Mouse (Mus musculus) layer of hippocampus, adult 9-11 months (tissue): Measurements from ENCODE around the gene Neurod2.

Experiments
- DNase-seq: peaks from one replicate; pipeline ENCODE4 v3.0.0; 2022

The Neurod2 gene

DNA sequence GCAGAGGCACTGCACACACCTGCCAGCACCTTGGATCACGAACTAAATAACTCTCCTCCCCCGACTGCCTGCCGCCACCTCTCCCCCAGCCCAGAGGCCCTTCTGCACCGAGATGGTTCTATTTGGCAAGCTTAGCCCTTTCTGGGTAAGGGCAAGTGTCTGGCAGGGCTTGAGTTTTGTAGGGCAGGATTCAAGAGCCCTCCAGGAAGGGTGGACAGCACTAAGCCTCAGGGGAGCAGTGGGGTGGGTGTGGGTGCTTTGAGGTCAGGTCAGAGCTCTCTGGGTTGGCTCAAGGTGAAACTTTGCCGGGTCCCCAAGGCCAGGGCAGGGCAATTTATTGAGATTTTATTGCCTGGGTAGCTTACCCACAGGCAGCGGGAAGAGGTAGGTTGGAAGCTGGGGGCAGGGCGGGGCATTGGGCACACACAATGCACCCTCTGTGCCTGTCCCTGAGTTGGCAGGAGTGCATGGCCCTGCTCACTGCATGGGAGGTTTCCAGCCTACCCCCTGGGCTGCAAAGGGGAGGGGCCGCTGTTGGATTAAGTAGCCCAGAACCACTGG, 24.3 kb upstream of the Neurod2 start:
- peak; percentile 86 for DNase-seq

- DNase-seq, result no peak
Measured at GRCm38 (mm10) chr11:98352272-98352990, 23.0 kb upstream of the Neurod2 start.

DNA sequence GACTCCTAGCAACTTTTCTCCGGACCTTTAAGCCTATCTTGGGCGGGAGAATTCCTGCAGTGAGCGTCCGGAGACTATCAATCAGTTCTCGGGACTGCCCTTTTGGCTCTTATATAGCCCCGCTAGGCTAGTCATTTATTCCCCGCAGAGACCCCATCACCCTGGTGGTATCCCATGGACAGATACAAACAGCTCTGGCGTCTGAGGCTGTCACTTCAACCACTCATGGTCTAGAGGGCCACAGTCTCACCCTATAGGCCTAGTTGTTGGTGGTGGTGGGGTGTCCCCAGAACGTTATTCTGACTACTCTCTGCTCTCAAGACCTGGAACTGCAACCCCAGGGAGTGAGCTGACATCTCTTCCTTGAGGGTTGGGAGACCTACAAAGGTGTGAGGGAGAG, 19.9 kb upstream of the Neurod2 start:
- DNase-seq, result no peak

- peak; percentile 70 for DNase-seq
Measured at GRCm38 (mm10) chr11:98348083-98348961, 18.9 kb upstream of the Neurod2 start, which contains the start of gene Ppp1r1b. Gene Ppp1r1b (plus strand): TSS chr11:98348404.

- DNase-seq, result no peak
Measured at GRCm38 (mm10) chr11:98347385-98348082, 18.1 kb upstream of the Neurod2 start.

DNA sequence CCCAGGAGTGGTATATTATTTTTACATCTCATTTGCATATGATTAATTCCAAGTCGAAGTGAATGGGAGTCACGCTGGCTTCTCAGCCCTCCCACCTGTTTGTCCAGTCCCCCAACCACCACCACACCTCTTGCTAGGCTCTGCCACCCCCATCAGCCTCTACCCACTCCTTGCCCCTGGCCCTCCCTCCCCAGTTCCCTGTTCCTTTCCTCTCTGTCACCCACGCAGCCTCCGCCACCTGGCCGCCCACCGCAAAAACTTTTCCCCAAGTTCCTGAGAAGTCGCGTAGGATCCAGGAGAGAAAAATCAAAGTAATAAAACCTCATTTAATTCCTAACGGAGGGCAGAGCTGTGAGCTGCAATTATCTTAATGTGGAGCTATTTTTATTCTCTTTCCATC, 16.7 kb upstream of the Neurod2 start:
- no peak for DNase-seq

DNA sequence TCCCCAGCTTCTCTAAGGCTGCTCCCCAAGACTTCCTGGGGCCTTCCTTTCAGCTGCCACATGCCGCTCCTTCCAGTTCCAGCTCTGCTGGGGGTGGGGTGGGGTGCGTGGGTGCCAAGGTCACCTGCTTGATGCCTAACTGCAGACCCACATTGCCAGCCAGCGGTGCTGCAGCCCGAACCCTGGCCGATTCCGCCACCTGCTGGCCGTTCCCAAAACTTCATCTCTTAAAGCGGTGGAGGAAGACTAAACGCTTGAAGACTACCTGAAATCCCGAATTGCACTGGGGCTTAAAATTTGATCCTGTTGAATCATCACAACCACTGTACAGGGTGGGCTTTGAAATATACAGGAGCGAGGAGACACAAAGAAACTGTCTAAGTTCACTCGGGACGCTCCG, 15.8 kb upstream of the Neurod2 start:
- no peak for DNase-seq

DNA sequence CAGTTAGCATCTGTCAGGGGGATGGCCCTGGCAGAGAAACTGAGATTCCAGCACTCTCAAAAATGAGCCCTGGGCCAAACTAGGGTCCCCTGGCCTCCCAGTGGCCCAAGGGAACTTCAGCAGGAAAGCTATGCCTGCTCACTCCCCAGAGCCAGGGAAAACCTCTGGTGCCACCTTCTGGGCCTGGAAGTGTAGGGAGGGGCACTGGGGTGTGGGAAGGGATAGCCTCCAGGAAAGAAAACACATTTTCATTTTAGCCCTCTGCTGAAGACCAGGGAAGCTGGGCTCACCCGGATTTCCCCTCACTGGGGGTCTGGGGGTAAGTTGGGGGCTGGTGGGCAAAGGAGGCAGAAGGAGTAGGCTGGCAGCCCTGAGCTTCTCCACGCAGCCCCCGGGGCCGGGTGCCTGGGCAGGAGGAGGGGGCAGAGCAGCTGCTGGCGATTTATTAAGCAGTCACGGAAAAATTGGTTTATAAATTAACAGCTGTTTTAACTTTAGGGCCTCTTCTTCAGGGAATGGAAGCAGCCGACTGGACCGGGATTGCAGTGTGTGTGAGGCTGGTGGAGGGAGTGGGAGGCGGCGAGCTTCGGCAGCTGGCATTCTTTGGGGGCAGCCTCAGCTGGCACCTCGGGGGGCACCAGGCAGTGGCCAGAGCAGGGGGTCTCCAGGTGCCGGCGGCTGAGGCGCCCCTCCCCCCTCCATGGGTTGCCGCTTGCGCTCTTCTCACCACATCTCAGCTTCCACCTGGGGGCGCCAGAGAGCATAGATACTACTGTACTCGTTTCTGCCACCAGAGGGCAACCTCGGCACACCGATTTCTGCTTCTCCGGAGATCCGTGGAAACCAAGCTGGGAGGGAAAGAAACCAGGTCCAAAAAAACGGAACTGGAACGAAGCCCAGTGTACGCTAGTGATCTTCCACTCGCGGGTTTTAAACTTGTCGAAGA, 12.8 kb upstream of the Neurod2 start:
- DNase-seq, result peak; percentile 91

DNA sequence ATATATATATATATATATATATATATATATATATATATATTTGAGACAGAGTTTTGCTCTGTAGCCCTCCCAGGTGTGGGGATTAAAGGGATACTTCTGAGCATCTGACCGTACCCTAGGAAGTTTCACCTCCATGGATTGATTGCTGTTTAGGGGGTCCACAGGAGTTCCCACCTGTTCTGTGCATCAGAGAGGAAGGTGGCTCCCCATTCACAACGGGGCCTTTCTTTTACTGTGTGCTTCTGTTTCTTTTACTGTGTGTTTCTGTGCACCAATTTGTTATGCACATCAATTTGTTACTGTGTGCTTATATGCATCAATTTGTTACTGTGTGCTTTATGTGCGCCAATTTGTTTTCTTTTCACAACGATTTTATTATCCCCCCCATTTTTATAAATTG, 11.7 kb upstream of the Neurod2 start:
- DNase-seq, result no peak

DNA sequence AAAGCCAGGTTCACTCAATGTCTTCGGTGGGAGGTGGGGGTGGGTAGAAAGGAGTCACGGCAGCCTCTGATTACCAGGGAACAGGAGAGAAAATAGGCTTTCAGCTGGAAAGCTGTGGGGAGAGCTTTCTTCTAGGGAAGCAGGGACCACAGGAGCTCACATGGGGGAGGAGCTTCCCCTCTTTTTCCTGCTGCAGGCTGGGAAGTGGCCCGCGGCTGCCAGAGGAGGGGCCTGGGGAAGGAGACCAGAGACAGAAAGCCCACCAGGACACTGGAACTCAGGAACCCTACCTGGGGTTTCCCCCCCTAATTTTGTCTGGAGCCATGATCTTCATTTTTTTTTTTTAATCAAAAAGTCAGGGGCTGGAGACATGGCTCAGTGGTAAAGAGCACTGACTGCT, 11.1 kb upstream of the Neurod2 start:
- DNase-seq, result no peak

- no peak for DNase-seq
Measured at GRCm38 (mm10) chr11:98339679-98340287, 10.3 kb upstream of the Neurod2 start.

DNA sequence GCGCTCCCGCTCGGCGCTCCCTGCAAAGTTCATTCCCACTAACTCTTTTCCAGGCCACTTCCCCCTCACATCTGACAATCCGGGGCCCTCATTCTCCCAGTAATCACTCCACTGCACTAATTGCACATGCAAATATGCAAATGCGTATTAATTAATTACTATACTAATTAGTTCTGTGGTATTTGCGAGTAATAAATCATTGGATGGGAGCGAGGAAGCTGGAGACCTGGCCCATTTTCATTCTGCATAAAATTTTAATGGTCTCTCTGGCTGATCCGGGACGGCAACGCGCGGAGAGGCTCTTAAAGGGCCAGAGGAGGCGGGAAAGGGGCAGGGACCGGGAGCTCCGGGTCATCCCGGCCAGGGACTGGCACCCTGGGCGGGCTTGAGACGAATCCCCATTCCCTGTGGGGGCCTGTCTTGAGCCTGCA, 9.6 kb upstream of the Neurod2 start:
- DNase-seq, result no peak

GRCm38 (mm10) chr11:98338507-98338961, 9.1 kb upstream of the Neurod2 start:
- DNase-seq, result no peak

- no peak for DNase-seq
Measured at GRCm38 (mm10) chr11:98336245-98337107, 7.0 kb upstream of the Neurod2 start.

- DNase-seq, result no peak
Measured at GRCm38 (mm10) chr11:98335250-98335649, 5.8 kb upstream of the Neurod2 start.

DNA sequence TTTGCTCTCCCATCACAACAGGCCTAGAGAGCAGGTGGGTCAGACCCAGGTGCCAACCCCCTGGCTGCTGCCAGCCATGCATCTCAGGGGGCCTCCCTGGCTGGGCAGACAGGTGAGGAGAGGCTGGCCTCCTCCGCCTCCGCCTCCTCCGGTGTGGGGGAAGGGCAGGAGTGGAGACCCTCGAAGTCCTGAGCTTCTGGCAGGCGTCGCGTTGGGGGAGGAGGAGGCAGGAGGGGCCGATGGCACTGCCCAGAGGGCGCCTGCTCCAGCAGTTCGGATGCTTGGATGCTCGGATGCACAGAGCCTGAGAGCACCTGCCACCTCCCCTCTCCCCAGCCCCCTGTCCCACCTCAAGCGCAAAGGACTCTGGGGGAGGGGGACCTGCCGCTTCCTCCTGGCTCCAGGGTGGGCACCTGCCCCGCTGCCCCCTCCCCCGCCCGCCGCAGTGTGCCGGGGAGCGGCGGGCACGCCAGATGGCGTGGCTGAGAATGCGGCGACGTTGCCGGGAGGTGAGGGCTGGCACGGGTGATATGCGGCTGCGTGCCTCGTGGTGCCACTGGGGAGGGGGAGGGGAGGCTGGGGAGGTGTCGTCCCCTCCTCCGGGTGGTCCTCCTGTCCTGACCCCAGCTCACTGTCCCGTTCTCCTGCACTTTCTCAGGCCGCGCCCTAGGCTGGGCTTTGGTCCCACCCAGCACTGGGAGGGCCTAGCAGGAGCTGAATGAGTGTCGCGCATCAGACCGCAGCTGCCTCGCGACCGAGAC, 4.7 kb upstream of the Neurod2 start:
- DNase-seq, result no peak

GRCm38 (mm10) chr11:98333263-98333696, 3.8 kb upstream of the Neurod2 start:
- no peak for DNase-seq

DNA sequence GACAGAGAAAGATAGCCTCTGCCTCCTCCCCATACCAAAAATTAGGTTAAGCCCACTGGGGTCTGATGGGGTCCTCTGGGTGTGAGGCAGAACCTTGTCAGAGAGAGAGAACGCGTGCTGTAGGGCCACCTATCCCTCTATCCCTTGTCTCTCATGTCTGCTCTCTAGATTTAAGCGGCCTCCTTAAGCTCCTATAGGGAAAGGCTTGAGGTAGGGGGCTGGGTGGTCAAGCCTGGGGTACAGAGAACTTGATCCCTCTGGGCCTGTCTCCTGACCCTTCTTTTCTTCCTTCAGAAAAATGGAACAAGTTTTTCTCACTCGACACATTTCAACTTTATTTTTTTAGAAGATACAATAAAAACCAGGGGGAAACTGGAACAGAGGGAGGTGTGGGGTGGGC, 3.4 kb upstream of the Neurod2 start:
- DNase-seq, result no peak

- DNase-seq, result no peak
Measured at GRCm38 (mm10) chr11:98332186-98332585, 2.7 kb upstream of the Neurod2 start.

DNA sequence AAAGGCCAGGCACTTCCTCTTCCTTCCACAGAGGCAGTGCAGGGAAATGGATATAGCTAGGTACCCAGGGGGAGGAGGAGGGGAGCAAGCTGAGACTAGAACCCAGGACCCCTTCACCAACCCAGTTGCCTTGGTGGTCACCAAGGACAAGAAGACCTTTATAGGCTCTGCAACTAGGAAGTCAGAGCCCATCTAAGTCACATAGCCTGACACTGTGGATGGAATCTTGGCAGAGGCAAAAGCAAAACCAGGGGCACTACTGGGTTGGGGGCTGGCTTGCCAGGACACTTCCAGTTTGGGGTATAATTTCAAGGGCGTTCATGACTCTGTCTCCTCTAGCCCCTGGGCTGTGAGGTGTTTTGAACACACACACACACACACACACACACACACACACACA, 2.0 kb upstream of the Neurod2 start:
- no peak for DNase-seq
